Mouse (Mus musculus) left cerebral cortex, adult 2 months (tissue): ENCODE data around the gene Uqcc2. TPM values are rescaled to one million over a fixed set of nuclear protein-coding genes. Genes with fewer than 3 reads are reported as not detected.
A peak's percentile ranks its signal among the peaks of the same experiment; 100 is the strongest.

Experiments used
- DNase-seq, 2 experiments: peaks; one replicate each; pipeline ENCODE4 v3.0.0; 2021 to 2022; ENCODE audit warnings: low spot score in 2 of 2, mixed read lengths in 1 of 2; ENCODE audit errors: extremely low spot score in 1 of 2
- H3K27ac ChIP-seq: fragments of 200-600 bp; 2 replicates; pipeline ENCODE4 v1.8.1; 2022
- H3K4me3 ChIP-seq: fragments of 200-600 bp; 2 replicates; pipeline ENCODE4 v1.8.1; 2022
- CTCF ChIP-seq: fragments of 200-600 bp; IDR thresholded peaks from 2 replicates; pipeline ENCODE4 v1.8.1; 2022; ENCODE audit warnings: antibody characterized with exemption, mild to moderate bottlenecking, moderate library complexity
- intact Hi-C: fragments of 180-260 bp; cut with DNase I; formaldehyde crosslinking; loops from one replicate; pipeline ENCODE4 v1.15.1; 2025
- total RNA-seq, 2 experiments: library from RNA; stranded (reverse); gene quantifications; 2 replicates each; pipeline ENCODE4 v1.2.3; 2021

Uqcc2 gene
- total RNA-seq, 2 experiments from 2014 or later = 215 to 245 TPM

GRCm38 (mm10) chr17:27131240-27131665 is 2.5 kb downstream of the Uqcc2 start:
- H3K27ac ChIP-seq = peak overlapping the region; percentile 78
- DNase-seq = peak; percentile 50 to 53
- no peak for TF ChIP-seq CTCF
- intact Hi-C loops = loop anchor here (5.0 kb wide), 2 partner anchors 199 to 706 kb away; partner anchors contain the start of genes Phf1 and Snrpc
- no peak overlapping the region for H3K4me3 ChIP-seq

GRCm38 (mm10) chr17:27130246-27130645 is 3.5 kb downstream of the Uqcc2 start:
- intact Hi-C loops = loop anchor here (5.0 kb wide), 2 partner anchors 198 to 707 kb away; partner anchors contain the start of genes Phf1 and Snrpc
- peak overlapping the region; percentile 64 for H3K27ac ChIP-seq

GRCm38 (mm10) chr17:27129819-27130218 is 3.9 kb downstream of the Uqcc2 start:
- no peak for DNase-seq
- Histone ChIP-seq H3K27ac (peak overlapping the region; percentile 28; the same call in 1 of the 2 replicates), H3K4me3 (no peak overlapping the region)
- TF ChIP-seq CTCF = no peak
- intact Hi-C loops = loop anchor here (5.0 kb wide), 2 partner anchors 198 to 707 kb away; partner anchors contain the start of genes Phf1 and Snrpc

More at GRCm38 (mm10) chr17:27130246-27130645, 3.5 kb downstream of the Uqcc2 start:
- DNase-seq = no peak
- no peak for TF ChIP-seq CTCF
- no peak overlapping the region for H3K4me3 ChIP-seq

- Histone ChIP-seq H3K4me3 (0 out of 2 replicates have a peak overlapping the region, but pooled peaks have one; percentile 4), H3K27ac (no peak overlapping the region; the same call in 1 of the 2 replicates)
- intact Hi-C loops = no loop called here
- TF ChIP-seq CTCF = no peak
- no peak for DNase-seq
Measured at GRCm38 (mm10) chr17:27129291-27129690, 4.4 kb downstream of the Uqcc2 start.

- no peak for TF ChIP-seq CTCF
- no peak for DNase-seq
- H3K4me3 ChIP-seq = no peak overlapping the region
- intact Hi-C loops = no loop called here
- no peak overlapping the region for H3K27ac ChIP-seq
Measured at GRCm38 (mm10) chr17:27128189-27128588, 5.5 kb downstream of the Uqcc2 start.

GRCm38 (mm10) chr17:27126974-27127373 is 6.7 kb downstream of the Uqcc2 start:
- Histone ChIP-seq H3K4me3 (no peak overlapping the region), H3K27ac (peak overlapping the region; percentile 32; the same call in 1 of the 2 replicates)
- no peak for DNase-seq
- intact Hi-C loops = no loop called here
- no peak for TF ChIP-seq CTCF

GRCm38 (mm10) chr17:27125669-27126202 is 8.0 kb downstream of the Uqcc2 start:
- no peak for TF ChIP-seq CTCF
- peak overlapping the region; percentile 56 for H3K27ac ChIP-seq
- intact Hi-C loops = loop anchor here (2.0 kb wide), 1 partner anchor 93 kb away; no protein-coding TSS in a partner anchor
- no peak overlapping the region for H3K4me3 ChIP-seq
- DNase-seq = no peak

- DNase-seq = peak; percentile 72 to 85
- H3K27ac ChIP-seq = peak overlapping the region; percentile 52
- H3K4me3 ChIP-seq = no peak overlapping the region
- TF ChIP-seq CTCF = peak; percentile 92
- intact Hi-C loops = loop anchor here (2.0 kb wide), 1 partner anchor 92 kb away; no protein-coding TSS in a partner anchor
Measured at GRCm38 (mm10) chr17:27125185-27125584, 8.5 kb downstream of the Uqcc2 start.

GRCm38 (mm10) chr17:27123813-27124375 is 9.8 kb downstream of the Uqcc2 start:
- DNase-seq = no peak
- Histone ChIP-seq H3K27ac (peak overlapping the region; percentile 64), H3K4me3 (no peak overlapping the region)
- intact Hi-C loops = loop anchor here (2.0 kb wide), 1 partner anchor 91 kb away; no protein-coding TSS in a partner anchor
- TF ChIP-seq CTCF = no peak; the same call in 1 of the 2 replicates

- H3K27ac ChIP-seq = no peak overlapping the region
- intact Hi-C loops = no loop called here
- no peak overlapping the region for H3K4me3 ChIP-seq
- TF ChIP-seq CTCF = no peak
- no peak for DNase-seq
Measured at GRCm38 (mm10) chr17:27123103-27123502, 10.6 kb downstream of the Uqcc2 start.

- Histone ChIP-seq H3K4me3 (no peak overlapping the region), H3K27ac (no peak overlapping the region)
- intact Hi-C loops = no loop called here
- TF ChIP-seq CTCF = no peak
- no peak for DNase-seq
Measured at GRCm38 (mm10) chr17:27122701-27123100, 11.0 kb downstream of the Uqcc2 start.

GRCm38 (mm10) chr17:27121781-27122180 is 11.9 kb downstream of the Uqcc2 start:
- no peak overlapping the region for H3K27ac ChIP-seq
- H3K4me3 ChIP-seq = no peak overlapping the region
- no peak for TF ChIP-seq CTCF
- intact Hi-C loops = no loop called here
- DNase-seq = no peak
